In genomic region chr4:117189856-117190543, GRCm38 (mm10) we compare ENCODE assay signal across 8 mouse cellular contexts. TPM values are rescaled to one million over a fixed set of nuclear protein-coding genes. Genes with fewer than 3 reads are reported as not detected.
DNase-seq lines count a peak whose midpoint lies in the region; ATAC-seq and TF ChIP-seq lines count a peak whose summit lies in the region.

No protein-coding gene starts in this region.

- WGBS in heart, embryonic 12.5 days = under 1% methylated on average over 9 of the region's 9 CpGs
- WGBS in kidney, embryonic 14.5 days = under 1% methylated on average over 9 of the region's 9 CpGs
- WGBS in lung, embryonic 14.5 days = under 1% methylated on average over 9 of the region's 9 CpGs
- WGBS in olfactory bulb, adult 2 months = 2% methylated on average over 9 of the region's 9 CpGs

- no peak for TF ChIP-seq CTCF in lung, embryonic 14.5 days (IDR thresholded peaks at IDR 0.05; ENCODE audit: low read depth)
- TF ChIP-seq CTCF in olfactory bulb, adult 2 months (IDR thresholded peaks at IDR 0.05; ENCODE audit: insufficient read depth, low read depth, low read length) = no peak

- intact Hi-C loops in gastrocnemius, postnatal 36 days (cut with DNase I) = no loop called here

- H3K4me2 ChIP-seq in heart, embryonic 12.5 days = peak overlapping the region; percentile 61; the same call in 1 of the 2 replicates
- peak overlapping the region; percentile 43; the same call in 1 of the 2 replicates for H3K4me2 ChIP-seq in kidney, embryonic 14.5 days (replicated peaks; ENCODE audit: low read depth, low read length)
- peak overlapping the region; percentile 68 for H3K4me2 ChIP-seq in lung, embryonic 14.5 days

- TF ChIP-seq POLR2A in olfactory bulb, adult 2 months (IDR thresholded peaks at IDR 0.05; ENCODE audit: insufficient read depth, low read depth, low read length) = no peak

- H3K4me3 ChIP-seq in heart, embryonic 12.5 days = peak overlapping the region; percentile 39; the same call in 1 of the 2 replicates
- peak overlapping the region; percentile 39; the same call in 1 of the 2 replicates for H3K4me3 ChIP-seq in kidney, embryonic 14.5 days (ENCODE audit: low read length)
- peak overlapping the region; percentile 36 for H3K4me3 ChIP-seq in lung, embryonic 14.5 days (ENCODE audit: low read depth, low read length)
- H3K4me3 ChIP-seq in olfactory bulb, adult 2 months (ENCODE audit: insufficient read depth, low read depth, low read length) = no peak overlapping the region

- no peaks in the 10 kb centered on the region for H3K36me3 ChIP-seq in heart, embryonic 12.5 days
- no peaks in the 10 kb centered on the region for H3K36me3 ChIP-seq in kidney, embryonic 14.5 days (ENCODE audit: control insufficient read depth, insufficient read depth, low read length)
- H3K36me3 ChIP-seq in lung, embryonic 14.5 days (ENCODE audit: insufficient read depth) = no peaks in the 10 kb centered on the region

- DNase-seq in 3T3-L1 (ENCODE audit: low read depth, low spot score) = peak; percentile 96
- peak; percentile 16 to 58 for DNase-seq in CD8-positive naive resting alpha-beta T cell, adult 2 months (ENCODE audit: low read depth in 2 of 2, low spot score in 2 of 2)
- peak; percentile 93 for DNase-seq in embryo, embryonic 10.5 days (ENCODE audit: low spot score)
- DNase-seq in lung, embryonic 14.5 days = peak; percentile 92
- no peak for DNase-seq in gastrocnemius, postnatal 36 days

- no peaks in the 10 kb centered on the region for H3K9me3 ChIP-seq in heart, embryonic 12.5 days (replicated peaks)
- H3K9me3 ChIP-seq in kidney, embryonic 14.5 days (ENCODE audit: control insufficient read depth, low read length) = no peaks in the 10 kb centered on the region
- no peaks in the 10 kb centered on the region for H3K9me3 ChIP-seq in lung, embryonic 14.5 days (ENCODE audit: low read depth, low read length)

- ATAC-seq in heart, embryonic 12.5 days (ENCODE audit: insufficient number of reproducible peaks, low FRiP score) = peak; percentile 83
- ATAC-seq in kidney, embryonic 14.5 days (ENCODE audit: low FRiP score, low TSS enrichment) = peak; percentile 90
- peak; percentile 90 for ATAC-seq in lung, embryonic 14.5 days (ENCODE audit: insufficient read depth)

- H3K4me1 ChIP-seq in heart, embryonic 12.5 days (replicated peaks) = no peaks in the 10 kb centered on the region
- H3K4me1 ChIP-seq in kidney, embryonic 14.5 days (ENCODE audit: control insufficient read depth, insufficient read depth, low read length) = no peaks in the 10 kb centered on the region
- no peaks in the 10 kb centered on the region for H3K4me1 ChIP-seq in lung, embryonic 14.5 days (ENCODE audit: insufficient read depth)
- H3K4me1 ChIP-seq in olfactory bulb, adult 2 months (ENCODE audit: control insufficient read depth, insufficient read depth, low read length) = peaks cover 3% of the 10 kb centered on the region; the same call in 1 of the 2 replicates

- no peaks in the 10 kb centered on the region for H3K27me3 ChIP-seq in heart, embryonic 12.5 days (replicated peaks)
- no peaks in the 10 kb centered on the region for H3K27me3 ChIP-seq in kidney, embryonic 14.5 days (ENCODE audit: control insufficient read depth, insufficient read depth, low read length)
- no peaks in the 10 kb centered on the region for H3K27me3 ChIP-seq in lung, embryonic 14.5 days (ENCODE audit: insufficient read depth, low read length)

- peak overlapping the region; percentile 56; the same call in 1 of the 2 replicates for H3K9ac ChIP-seq in heart, embryonic 12.5 days
- peak overlapping the region; percentile 58 for H3K9ac ChIP-seq in kidney, embryonic 14.5 days (ENCODE audit: low read depth, low read length)
- H3K9ac ChIP-seq in lung, embryonic 14.5 days = peak overlapping the region; percentile 53

- H3K27ac ChIP-seq in heart, embryonic 12.5 days (ENCODE audit: poor library complexity, severe bottlenecking) = peak overlapping the region; percentile 73
- peak overlapping the region; percentile 73 for H3K27ac ChIP-seq in kidney, embryonic 14.5 days (ENCODE audit: low read depth, low read length)
- H3K27ac ChIP-seq in lung, embryonic 14.5 days (ENCODE audit: low read depth) = peak overlapping the region; percentile 86
- peak overlapping the region; percentile 87; the same call in 1 of the 2 replicates for H3K27ac ChIP-seq in olfactory bulb, adult 2 months (ENCODE audit: insufficient read depth, low read depth, low read length)

RNA-seq across cellular contexts. Expression of gene Kif2c, which starts 7.6 kb away (rescaled TPM):
- polyA plus RNA-seq in heart, embryonic 12.5 days (2016; fragmentation: Nextera tagmentation; extraction: Ambion mirVana) = 51.8 and 53.4 TPM in 2 replicates
- polyA plus RNA-seq in kidney, embryonic 14.5 days (2014; fragmentation: Nextera tagmentation; extraction: Ambion mirVana) = 63.8 and 74.6 TPM in 2 replicates
- 78.9 and 85.9 TPM in 2 replicates for polyA plus RNA-seq in lung, embryonic 14.5 days (2014; fragmentation: Nextera tagmentation; extraction: Ambion mirVana)
- not detected in 2 replicates for polyA plus RNA-seq in olfactory bulb, adult 2 months (2012; ENCODE audit: insufficient read depth, insufficient read length, low replicate concordance, missing spikeins)
- total RNA-seq in gastrocnemius, postnatal 36 days (2021) = under 1 TPM; 0.28 to 0.44 TPM

RNA-seq across cellular contexts. Expression of gene Rps8, which starts 34.0 kb away (rescaled TPM):
- 612 and 621 TPM in 2 replicates for polyA plus RNA-seq in heart, embryonic 12.5 days (2016; fragmentation: Nextera tagmentation; extraction: Ambion mirVana)
- 1,419 and 1,934 TPM in 2 replicates for polyA plus RNA-seq in kidney, embryonic 14.5 days (2014; fragmentation: Nextera tagmentation; extraction: Ambion mirVana)
- 1,312 and 1,358 TPM in 2 replicates for polyA plus RNA-seq in lung, embryonic 14.5 days (2014; fragmentation: Nextera tagmentation; extraction: Ambion mirVana)
- 1,906 TPM in 1 of 2 replicates, not detected in the other for polyA plus RNA-seq in olfactory bulb, adult 2 months (2012; ENCODE audit: insufficient read depth, insufficient read length, low replicate concordance, missing spikeins)
- total RNA-seq in gastrocnemius, postnatal 36 days (2021) = 100 to 1,000 TPM; 497 to 579 TPM

RNA-seq across cellular contexts. Expression of gene Plk3, which starts 56.2 kb away (rescaled TPM):
- 2.6 TPM in 2 replicates for polyA plus RNA-seq in heart, embryonic 12.5 days (2016; fragmentation: Nextera tagmentation; extraction: Ambion mirVana)
- polyA plus RNA-seq in kidney, embryonic 14.5 days (2014; fragmentation: Nextera tagmentation; extraction: Ambion mirVana) = 2.4 and 2.9 TPM in 2 replicates
- 4.2 and 5.1 TPM in 2 replicates for polyA plus RNA-seq in lung, embryonic 14.5 days (2014; fragmentation: Nextera tagmentation; extraction: Ambion mirVana)
- polyA plus RNA-seq in olfactory bulb, adult 2 months (2012; ENCODE audit: insufficient read depth, insufficient read length, low replicate concordance, missing spikeins) = not detected in 2 replicates
- total RNA-seq in gastrocnemius, postnatal 36 days (2021) = 1 to 10 TPM in 1 of 2 experiments, under 1 TPM in 1; 0.86 to 1.5 TPM

Comparison
In these comparisons a context has a peak if more than half of its experiments do, and no peak if none do; other contexts are left out.
1. DNase-seq: peak in 3T3-L1 (single experiment), CD8-positive naive resting alpha-beta T cell, adult 2 months (2 of 2), embryo, embryonic 10.5 days (single experiment) and lung, embryonic 14.5 days (single experiment); none in gastrocnemius, postnatal 36 days (0 of 2).
2. Peak in every context shown above with its lines, with median percentiles within 50 percentile points of each other: ATAC-seq, H3K27ac ChIP-seq, H3K4me2 ChIP-seq and H3K9ac ChIP-seq.